ENCODE assay signal across 18 mouse cellular contexts in genomic region chr17:34247047-34247446, GRCm38 (mm10). TPM values are rescaled to one million over a fixed set of nuclear protein-coding genes. Genes with fewer than 3 reads are reported as not detected.
DNase-seq lines count a peak whose midpoint lies in the region; ATAC-seq and TF ChIP-seq lines count a peak whose summit lies in the region.
"Had no signal": no experiment of that assay in that cellular context is flagged by ENCODE, and none has a peak within 500 bp of the region (broad histone marks: within the 10 kb centered on the region; RNA-seq: fewer than 3 reads in every experiment).

No protein-coding gene starts in this region.

- WGBS in lung, embryonic 14.5 days: 81% methylated on average over 3 of the region's 3 CpGs

- ATAC-seq in lung, embryonic 14.5 days (ENCODE audit: insufficient read depth): no peak

- peak; percentile 35 for TF ChIP-seq RAD21 in MEL (IDR thresholded peaks at IDR 0.05; ENCODE audit: low read depth, low read length)

- H3K9ac ChIP-seq in lung, embryonic 14.5 days: no peak overlapping the region
- H3K9ac ChIP-seq in MEL (ENCODE audit: control insufficient read depth, low read depth, low read length, poor library complexity, severe bottlenecking): no peak overlapping the region
- H3K9ac ChIP-seq: embryonic facial prominence, embryonic 13.5 days; heart, embryonic 13.5 days; hindbrain, embryonic 12.5 days; limb, embryonic 15.5 days; lung, embryonic 15.5 days; stomach, embryonic 15.5 days had no signal

- H3K27me3 ChIP-seq in lung, embryonic 14.5 days (ENCODE audit: insufficient read depth, low read length): no peaks in the 10 kb centered on the region
- peaks cover under 1 to 9% of the 10 kb centered on the region in 2 experiments for H3K27me3 ChIP-seq in MEL (ENCODE audit: control insufficient read depth in 1 of 2, insufficient read depth in 2 of 2, low read length in 2 of 2)
- H3K27me3 ChIP-seq in splenic B cell, adult 2 months (ENCODE audit: control insufficient read depth, insufficient read depth, low read length, poor library complexity, severe bottlenecking): no peaks in the 10 kb centered on the region
- H3K27me3 ChIP-seq: lung, embryonic 15.5 days; stomach, embryonic 15.5 days had no signal

- H3K4me3 ChIP-seq in lung, embryonic 14.5 days (ENCODE audit: low read depth, low read length): no peak overlapping the region
- no peak overlapping the region for H3K4me3 ChIP-seq in MEL (ENCODE audit: control insufficient read depth in 1 of 2, insufficient read depth in 1 of 2, low read depth in 2 of 2, low read length in 2 of 2)
- H3K4me3 ChIP-seq: embryonic facial prominence, embryonic 13.5 days; heart, embryonic 13.5 days; hindbrain, embryonic 12.5 days; limb, embryonic 15.5 days; lung, embryonic 15.5 days; megakaryocyte, embryonic 14.5 days; stomach, embryonic 15.5 days had no signal

- no peaks in the 10 kb centered on the region for H3K4me1 ChIP-seq in lung, embryonic 14.5 days (ENCODE audit: insufficient read depth)
- no peaks in the 10 kb centered on the region for H3K4me1 ChIP-seq in MEL (ENCODE audit: control insufficient read depth in 1 of 2, insufficient read depth in 2 of 2, low read length in 2 of 2)
- H3K4me1 ChIP-seq: embryonic facial prominence, embryonic 13.5 days; heart, embryonic 13.5 days; hindbrain, embryonic 12.5 days; limb, embryonic 15.5 days; lung, embryonic 15.5 days; stomach, embryonic 15.5 days had no signal

- H3K27ac ChIP-seq in lung, embryonic 14.5 days (ENCODE audit: low read depth): no peak overlapping the region
- H3K27ac ChIP-seq in MEL (ENCODE audit: control insufficient read depth, low read depth, low read length): no peak overlapping the region
- H3K27ac ChIP-seq: embryonic facial prominence, embryonic 13.5 days; heart, embryonic 13.5 days; hindbrain, embryonic 12.5 days; limb, embryonic 15.5 days; lung, embryonic 15.5 days; stomach, embryonic 15.5 days had no signal

- H3K4me2 ChIP-seq in lung, embryonic 14.5 days: no peak overlapping the region
- H3K4me2 ChIP-seq: embryonic facial prominence, embryonic 13.5 days; heart, embryonic 13.5 days; hindbrain, embryonic 12.5 days; limb, embryonic 15.5 days; lung, embryonic 15.5 days; stomach, embryonic 15.5 days had no signal

- no peaks in the 10 kb centered on the region for H3K79me2 ChIP-seq in MEL (ENCODE audit: control insufficient read depth, insufficient read depth, low read length, poor library complexity)

- no peaks in the 10 kb centered on the region for H3K36me3 ChIP-seq in lung, embryonic 14.5 days (ENCODE audit: insufficient read depth)
- H3K36me3 ChIP-seq in MEL (ENCODE audit: control insufficient read depth in 1 of 2, insufficient read depth in 2 of 2, low read length in 2 of 2): no peaks in the 10 kb centered on the region
- peaks cover 16% of the 10 kb centered on the region for H3K36me3 ChIP-seq in splenic B cell, adult 2 months (ENCODE audit: control insufficient read depth, insufficient read depth, low read length, poor library complexity, severe bottlenecking)
- H3K36me3 ChIP-seq: embryonic facial prominence, embryonic 13.5 days; heart, embryonic 13.5 days; hindbrain, embryonic 12.5 days; limb, embryonic 15.5 days; lung, embryonic 15.5 days; stomach, embryonic 15.5 days had no signal

- DNase-seq in heart, adult 11 months: peak; percentile 55
- DNase-seq in heart, postnatal 36 days: no peak
- no peak for DNase-seq in lung, embryonic 14.5 days
- DNase-seq in lung, postnatal 36 days: no peak
- DNase-seq in MEL (ENCODE audit: low read depth, low spot score): no peak
- peak; percentile 58 for DNase-seq in splenic B cell, adult 2 months (ENCODE audit: low read depth, low spot score)
- no peak for DNase-seq in frontal cortex, adult 2 months (ENCODE audit: extremely low spot score in 1 of 2, low spot score in 1 of 2)
- DNase-seq: cerebellum, postnatal 36 days; gastrocnemius, postnatal 36 days; kidney, adult 8-10 months had no signal

- intact Hi-C loops in heart, postnatal 36 days (cut with DNase I): no loop called here

- no peak for TF ChIP-seq EP300 in MEL (IDR thresholded peaks at IDR 0.05; ENCODE audit: low read depth in 1 of 2, low read length in 2 of 2)

- no peak for TF ChIP-seq POLR2A in MEL (IDR thresholded peaks at IDR 0.05; ENCODE audit: control insufficient read depth in 1 of 2, insufficient read depth in 1 of 2, low read depth in 1 of 2, low read length in 2 of 2, poor library complexity in 1 of 2)

- TF ChIP-seq CTCF in lung, embryonic 14.5 days (IDR thresholded peaks at IDR 0.05; ENCODE audit: low read depth): peak; percentile 22
- TF ChIP-seq CTCF in MEL (IDR thresholded peaks at IDR 0.05 in 2 of 3, conservative IDR thresholded peaks at IDR 0.05 in 1 of 3; ENCODE audit: control insufficient read depth in 1 of 3, insufficient read depth in 1 of 3, low read depth in 2 of 3, low read length in 3 of 3, poor library complexity in 1 of 3, severe bottlenecking in 1 of 3): peak in 1 of 3 experiments; percentile 33; a peak in 2 of 6 replicates

- H3K9me3 ChIP-seq in lung, embryonic 14.5 days (ENCODE audit: low read depth, low read length): no peaks in the 10 kb centered on the region
- no peaks in the 10 kb centered on the region for H3K9me3 ChIP-seq in MEL (replicated peaks; ENCODE audit: insufficient read depth, low read length)
- H3K9me3 ChIP-seq: embryonic facial prominence, embryonic 13.5 days; heart, embryonic 13.5 days; limb, embryonic 15.5 days; lung, embryonic 15.5 days; stomach, embryonic 15.5 days had no signal

TF ChIP-seq in MEL, 35 proteins besides CTCF, POLR2A, EP300 and RAD21:
- peak; percentile 32 for TF ChIP-seq SMC3 (IDR thresholded peaks at IDR 0.05; ENCODE audit: low read depth, low read length)
- TF ChIP-seq TBP (IDR thresholded peaks at IDR 0.05; ENCODE audit: low read depth, low read length): no peak

RNA-seq across cellular contexts. Expression of gene H2-Ob, which starts 8.3 kb away (rescaled TPM):
- under 1 TPM; 0.83 to 0.84 TPM for total RNA-seq in heart, postnatal 36 days (2021)
- not detected in 2 replicates for polyA plus RNA-seq in lung, embryonic 14.5 days (2014; fragmentation: Nextera tagmentation; extraction: Ambion mirVana)
- 0.75 and 0.81 TPM in 2 replicates for total RNA-seq in MEL (2012; rRNA removed)
- polyA plus RNA-seq in MEL (2012; ENCODE audit: insufficient read depth in 1 of 2, insufficient read length in 2 of 2, low read depth in 1 of 2, low replicate concordance in 2 of 2, missing spikeins in 1 of 2): 1 to 10 TPM in 1 of 2 experiments, not detected in 1; 2.0 TPM
- polyA plus RNA-seq in frontal cortex, adult 2 months (2012; rRNA removed): 0.78 and 1.1 TPM in 2 replicates
- polyA plus RNA-seq: embryonic facial prominence, embryonic 13.5 days; heart, embryonic 13.5 days; hindbrain, embryonic 12.5 days; limb, embryonic 15.5 days; neural tube, embryonic 14.5 days had no signal

RNA-seq across cellular contexts. Expression of gene H2-Ab1, which starts 10.4 kb away (rescaled TPM):
- 10 to 100 TPM; 14.8 to 32.7 TPM for total RNA-seq in heart, postnatal 36 days (2021)
- 2.6 and 2.8 TPM in 2 replicates for polyA plus RNA-seq in lung, embryonic 14.5 days (2014; fragmentation: Nextera tagmentation; extraction: Ambion mirVana)
- not detected in 2 replicates for total RNA-seq in MEL (2012; rRNA removed)
- not detected for polyA plus RNA-seq in MEL (2012; ENCODE audit: insufficient read depth in 1 of 2, insufficient read length in 2 of 2, low read depth in 1 of 2, low replicate concordance in 2 of 2, missing spikeins in 1 of 2)
- polyA plus RNA-seq in frontal cortex, adult 2 months (2012; rRNA removed): 4.7 and 5.2 TPM in 2 replicates

RNA-seq across cellular contexts. Expression of gene H2-Aa, which starts 40.6 kb away (rescaled TPM):
- total RNA-seq in heart, postnatal 36 days (2021): 10 to 100 TPM; 21.8 to 44.6 TPM
- 2.0 TPM in 2 replicates for polyA plus RNA-seq in lung, embryonic 14.5 days (2014; fragmentation: Nextera tagmentation; extraction: Ambion mirVana)
- total RNA-seq in MEL (2012; rRNA removed): not detected in 2 replicates
- polyA plus RNA-seq in MEL (2012; ENCODE audit: insufficient read depth in 1 of 2, insufficient read length in 2 of 2, low read depth in 1 of 2, low replicate concordance in 2 of 2, missing spikeins in 1 of 2): not detected
- 3.4 and 3.8 TPM in 2 replicates for polyA plus RNA-seq in frontal cortex, adult 2 months (2012; rRNA removed)

RNA-seq across cellular contexts. Expression of gene Tap2, which starts 43.7 kb away (rescaled TPM):
- total RNA-seq in heart, postnatal 36 days (2021): 10 to 100 TPM; 23.6 to 24.6 TPM
- polyA plus RNA-seq in lung, embryonic 14.5 days (2014; fragmentation: Nextera tagmentation; extraction: Ambion mirVana): 3.0 and 3.7 TPM in 2 replicates
- 40.3 and 48.5 TPM in 2 replicates for total RNA-seq in MEL (2012; rRNA removed)
- 10 to 100 TPM in 1 of 2 experiments, not detected in 1; 63.0 TPM for polyA plus RNA-seq in MEL (2012; ENCODE audit: insufficient read depth in 1 of 2, insufficient read length in 2 of 2, low read depth in 1 of 2, low replicate concordance in 2 of 2, missing spikeins in 1 of 2)
- 9.1 and 10.1 TPM in 2 replicates for polyA plus RNA-seq in frontal cortex, adult 2 months (2012; rRNA removed)

RNA-seq across cellular contexts. Expression of gene Psmb8, which starts 49.5 kb away (rescaled TPM):
- total RNA-seq in heart, postnatal 36 days (2021): 10 to 100 TPM; 11.4 to 15.1 TPM
- 7.9 and 8.9 TPM in 2 replicates for polyA plus RNA-seq in lung, embryonic 14.5 days (2014; fragmentation: Nextera tagmentation; extraction: Ambion mirVana)
- total RNA-seq in MEL (2012; rRNA removed): 129 and 144 TPM in 2 replicates
- polyA plus RNA-seq in MEL (2012; ENCODE audit: insufficient read depth in 1 of 2, insufficient read length in 2 of 2, low read depth in 1 of 2, low replicate concordance in 2 of 2, missing spikeins in 1 of 2): 100 to 1,000 TPM in 1 of 2 experiments, not detected in 1; 133 TPM
- polyA plus RNA-seq in frontal cortex, adult 2 months (2012; rRNA removed): 10.1 and 12.1 TPM in 2 replicates

Comparison
In these comparisons a context has a peak if more than half of its experiments do, and no peak if none do; other contexts are left out.
1. DNase-seq: peak in heart, adult 11 months (single experiment) and splenic B cell, adult 2 months (single experiment); none in heart, postnatal 36 days (0 of 2), lung, embryonic 14.5 days (single experiment), lung, postnatal 36 days (single experiment), MEL (single experiment) and frontal cortex, adult 2 months (0 of 2).